Mouse (Mus musculus) telencephalon, adult 2 months (tissue): ENCODE measurements around the gene Reln.

Experiments
- DNase-seq: peaks from one replicate; pipeline ENCODE4 v3.0.0-alpha.2; 2011; ENCODE audit warnings: low read depth, low spot score

The Reln gene

DNA sequence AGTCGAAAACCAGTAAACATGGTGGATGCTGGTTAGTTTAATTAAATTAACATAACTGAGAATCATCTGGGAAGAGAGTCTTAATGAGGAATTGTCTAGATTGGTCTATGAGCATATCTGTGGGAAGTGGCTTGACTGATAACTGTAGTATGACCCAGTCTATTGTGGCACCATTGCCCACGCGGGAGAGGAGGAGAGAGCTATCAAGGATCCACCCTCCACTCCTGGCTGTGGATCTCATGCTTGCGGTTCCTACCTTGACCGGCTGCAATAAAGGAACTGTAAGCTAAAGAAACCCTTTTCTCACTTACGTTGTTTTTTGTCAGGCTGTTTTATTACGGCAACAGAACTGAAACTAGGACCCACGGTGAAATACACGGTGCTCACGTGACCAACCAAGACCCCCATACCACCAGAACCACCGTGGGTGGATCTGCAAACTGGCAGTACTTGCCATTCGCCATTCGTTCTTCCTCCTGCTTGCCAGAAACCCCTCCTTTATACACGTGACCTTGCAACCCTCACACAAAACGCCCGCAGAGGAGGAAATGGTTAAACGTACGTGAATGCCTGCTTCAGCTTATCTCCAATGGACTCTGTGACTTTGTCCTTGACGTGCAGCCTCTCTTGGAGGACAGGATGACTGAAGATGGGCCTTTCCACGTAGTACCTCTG, 497.7 kb downstream of the Reln start:
- DNase-seq, result no peak

DNA sequence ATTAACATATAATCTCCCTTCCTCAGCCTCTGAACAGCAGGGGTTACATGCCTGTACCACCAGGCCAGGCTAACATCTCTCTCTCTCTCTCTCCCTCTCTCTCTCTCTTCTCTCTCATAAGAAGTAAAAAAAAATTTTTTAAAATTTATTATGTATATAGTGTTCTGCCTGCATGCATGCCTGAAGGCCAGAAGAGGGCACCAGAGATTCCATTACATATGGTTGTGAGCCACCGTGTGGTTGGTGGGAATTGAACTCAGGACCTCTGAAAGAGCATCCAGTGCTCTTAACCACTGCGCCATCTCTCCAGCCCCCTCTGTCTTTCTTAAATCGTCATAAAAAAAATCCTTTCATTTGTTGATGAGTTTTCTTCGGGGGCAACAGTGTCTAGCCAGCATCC, 499.8 kb downstream of the Reln start:
- no peak for DNase-seq
